Mouse (Mus musculus) heart, postnatal 0 days (tissue): Measurements from ENCODE around the gene Dnttip1. TPM values are rescaled to one million over a fixed set of nuclear protein-coding genes. Genes with fewer than 3 reads are reported as not detected.

Source experiments
- ATAC-seq: fragments of 200-750 bp; cut with Nextera tagmentation; 2 replicates; pipeline ENCODE4 v1.8.0; 2017; ENCODE audit warnings: low read depth, moderate number of reproducible peaks, moderate library complexity; ENCODE audit not compliant: insufficient read depth
- DNase-seq: peaks from one replicate; pipeline ENCODE4 v3.0.0-alpha.2; 2016; ENCODE audit warnings: low spot score
- H3K27ac ChIP-seq: fragments of 300-500 bp; sonication (generic); 2 replicates; pipeline ENCODE4 v1.5.1; 2014; ENCODE audit warnings: low read depth, mild to moderate bottlenecking
- H3K27me3 ChIP-seq: fragments of 300-500 bp; sonication (generic); 2 replicates; pipeline ENCODE4 v1.6.1; 2014; ENCODE audit warnings: low read length, mixed read lengths; ENCODE audit not compliant: control insufficient read depth, insufficient read depth
- H3K36me3 ChIP-seq: fragments of 300-500 bp; sonication (generic); replicated peaks from 2 replicates; pipeline ENCODE4 v1.6.1; 2014; ENCODE audit warnings: low read length, mixed read lengths; ENCODE audit not compliant: control insufficient read depth, insufficient read depth
- H3K4me1 ChIP-seq: fragments of 300-500 bp; sonication (generic); 2 replicates; pipeline ENCODE4 v1.6.1; 2014; ENCODE audit warnings: antibody characterized with exemption; ENCODE audit not compliant: control insufficient read depth, insufficient read depth
- H3K4me2 ChIP-seq: fragments of 300-500 bp; sonication (generic); 2 replicates; pipeline ENCODE4 v1.6.1; 2014; ENCODE audit warnings: low read depth, mild to moderate bottlenecking, low read length, moderate library complexity
- H3K4me3 ChIP-seq: fragments of 300-500 bp; sonication (generic); 2 replicates; pipeline ENCODE4 v1.5.1; 2014; ENCODE audit warnings: low read depth, low read length
- H3K9ac ChIP-seq: fragments of 300-500 bp; sonication (generic); replicated peaks from 2 replicates; pipeline ENCODE4 v1.6.1; 2014; ENCODE audit warnings: low read depth, low read length, mixed read lengths
- H3K9me3 ChIP-seq: fragments of 300-500 bp; sonication (generic); replicated peaks from 2 replicates; pipeline ENCODE4 v1.6.1; 2016; ENCODE audit warnings: low read length; ENCODE audit not compliant: control insufficient read depth
- CTCF ChIP-seq: IDR thresholded peaks from 2 replicates; pipeline ENCODE4 v1.5.1; 2016; ENCODE audit warnings: antibody characterized with exemption, control low read depth, low read depth
- EP300 ChIP-seq: IDR thresholded peaks from 2 replicates; pipeline ENCODE4 v1.6.1; 2016; ENCODE audit warnings: antibody characterized with exemption, low read depth
- WGBS: fragments of 180-500 bp; shearing (Covaris S2); extraction: QIAGEN DNeasy Blood & Tissue Kit; methylation state at CpG from one replicate; pipeline ENCODE4 v1.1.7; 2014; 5-methylcytosine and 5-hydroxymethylcytosine counted together
- polyA plus RNA-seq: library from polyadenylated mRNA; unstranded; fragments of >200 nt; fragmentation: Nextera tagmentation; extraction: Ambion mirVana; gene quantifications from 2 replicates; pipeline ENCODE4 v1.2.1, GENCODE M21; 2015
- total RNA-seq: library from RNA; depleted of rRNA; stranded (reverse); fragments of >200 nt; gene quantifications from 2 replicates; pipeline ENCODE4 v1.2.3, GENCODE M21; 2014; ENCODE audit warnings: low replicate concordance

The Dnttip1 gene
- total and polyA plus RNA-seq, 2 experiments from 2014 or later: 8.9 to 42.8 TPM

DNA sequence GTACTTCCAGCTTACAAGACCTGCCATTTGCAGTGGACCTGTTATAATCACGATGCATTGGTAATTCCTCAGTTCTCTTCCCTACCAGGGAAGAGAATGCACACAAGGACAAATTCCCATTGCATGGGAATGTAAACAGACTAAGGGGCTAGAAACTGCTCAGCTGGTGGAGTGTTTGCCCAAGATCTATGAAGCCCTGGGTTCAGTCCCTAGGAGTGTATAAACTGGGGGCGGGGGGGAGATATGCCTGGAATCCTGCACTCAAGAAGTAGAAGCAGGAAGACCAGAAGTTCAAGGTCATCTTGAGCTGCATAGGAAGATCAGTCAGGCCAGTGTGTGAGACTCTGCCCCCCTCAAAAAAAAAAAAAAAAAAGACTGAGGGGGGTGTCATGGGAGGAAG, 12.5 kb upstream of the Dnttip1 start:
- no peak overlapping the region for H3K4me2 ChIP-seq
- ATAC-seq (no peak), DNase-seq (no peak)
- no peaks in the 10 kb centered on the region for H3K27me3 ChIP-seq
- WGBS: 80% methylated on average over 2 of the region's 2 CpGs
- no peaks in the 10 kb centered on the region for H3K4me1 ChIP-seq
- H3K27ac ChIP-seq: no peak overlapping the region
- H3K9me3 ChIP-seq: no peaks in the 10 kb centered on the region
- H3K4me3 ChIP-seq: no peak overlapping the region
- H3K9ac ChIP-seq: no peak overlapping the region
- no peaks in the 10 kb centered on the region for H3K36me3 ChIP-seq
- TF ChIP-seq CTCF (no peak), EP300 (no peak)

GRCm38 (mm10) chr2:164734839-164735238, 10.9 kb upstream of the Dnttip1 start:
- no peaks in the 10 kb centered on the region for H3K27me3 ChIP-seq
- ATAC-seq (no peak), DNase-seq (no peak)
- H3K9me3 ChIP-seq: no peaks in the 10 kb centered on the region
- no peak overlapping the region for H3K27ac ChIP-seq
- WGBS: 75% methylated on average over 5 of the region's 5 CpGs
- no peaks in the 10 kb centered on the region for H3K4me1 ChIP-seq
- H3K36me3 ChIP-seq: no peaks in the 10 kb centered on the region
- H3K4me2 ChIP-seq: no peak overlapping the region
- no peak overlapping the region for H3K9ac ChIP-seq
- no peak overlapping the region for H3K4me3 ChIP-seq
- TF ChIP-seq CTCF: no peak
- no peak for TF ChIP-seq EP300

GRCm38 (mm10) chr2:164735446-164735845, 10.3 kb upstream of the Dnttip1 start:
- Histone ChIP-seq H3K27me3 (no peaks in the 10 kb centered on the region), H3K36me3 (no peaks in the 10 kb centered on the region), H3K9ac (no peak overlapping the region), H3K9me3 (no peaks in the 10 kb centered on the region), H3K4me3 (no peak overlapping the region), H3K4me2 (no peak overlapping the region), H3K4me1 (no peaks in the 10 kb centered on the region), H3K27ac (no peak overlapping the region)
- no peak for ATAC-seq
- no peak for DNase-seq
- WGBS: 83% methylated on average over 5 of the region's 5 CpGs
- TF ChIP-seq EP300 (no peak), CTCF (no peak)

- Histone ChIP-seq H3K27ac (no peak overlapping the region), H3K9ac (no peak overlapping the region), H3K36me3 (no peaks in the 10 kb centered on the region), H3K4me3 (no peak overlapping the region), H3K4me2 (no peak overlapping the region), H3K9me3 (no peaks in the 10 kb centered on the region), H3K4me1 (no peaks in the 10 kb centered on the region), H3K27me3 (no peaks in the 10 kb centered on the region)
- ATAC-seq (no peak), DNase-seq (no peak)
- 68% methylated on average over 3 of the region's 3 CpGs for whole genome bisulfite sequencing
- TF ChIP-seq CTCF (no peak), EP300 (no peak)
Measured at GRCm38 (mm10) chr2:164737377-164738090, 8.2 kb upstream of the Dnttip1 start.

DNA sequence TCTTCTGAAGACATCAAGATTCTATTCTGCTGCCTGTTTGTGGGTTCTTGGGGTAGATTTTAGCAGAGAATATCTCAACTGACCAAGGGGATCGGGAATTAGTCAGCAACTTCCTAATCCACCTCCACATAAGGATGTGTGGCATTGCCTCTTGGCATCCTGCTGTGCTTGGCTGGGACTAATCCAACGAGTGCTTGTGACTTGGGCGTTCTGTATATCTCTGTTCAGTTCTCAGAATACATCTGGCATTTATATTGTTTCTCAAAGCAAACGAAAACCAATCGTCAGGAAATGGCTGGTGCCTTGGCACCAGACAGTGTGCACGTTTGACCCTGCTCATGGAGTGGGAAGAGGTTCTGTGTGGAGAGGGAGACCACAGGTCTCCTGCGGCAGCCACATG, 5.9 kb upstream of the Dnttip1 start:
- H3K4me3 ChIP-seq: no peak overlapping the region
- 39% methylated on average over 7 of the region's 7 CpGs for WGBS
- no peaks in the 10 kb centered on the region for H3K9me3 ChIP-seq
- H3K4me1 ChIP-seq: peaks cover under 1% of the 10 kb centered on the region
- H3K4me2 ChIP-seq: no peak overlapping the region
- TF ChIP-seq EP300: no peak
- TF ChIP-seq CTCF: no peak
- no peak overlapping the region for H3K27ac ChIP-seq
- H3K36me3 ChIP-seq: no peaks in the 10 kb centered on the region
- no peak for ATAC-seq
- H3K9ac ChIP-seq: no peak overlapping the region
- H3K27me3 ChIP-seq: no peaks in the 10 kb centered on the region
- no peak for DNase-seq

DNA sequence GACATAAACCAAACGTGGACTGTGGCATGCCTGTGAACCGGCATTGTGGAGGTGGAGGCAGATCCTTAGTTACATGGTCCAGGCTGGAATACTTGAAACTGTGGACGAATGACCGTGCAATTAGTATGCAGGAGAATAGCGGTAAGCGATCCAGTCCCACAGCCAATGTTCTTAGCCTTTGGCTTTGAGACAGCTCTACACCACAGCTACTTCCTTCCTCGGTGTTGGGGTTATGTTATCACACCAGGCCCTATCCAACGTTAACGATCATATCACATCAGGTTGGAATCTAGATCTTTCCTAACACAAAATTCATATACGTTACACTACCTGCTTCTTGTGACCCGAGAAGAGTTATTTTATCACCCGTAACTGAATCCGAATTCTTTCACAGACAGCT, 796 bp upstream of the Dnttip1 start:
- H3K4me2 ChIP-seq: peak overlapping the region; percentile 82
- DNase-seq: no peak
- peaks cover 24% of the 10 kb centered on the region for H3K36me3 ChIP-seq
- 60% methylated on average over 13 of the region's 13 CpGs for WGBS
- TF ChIP-seq EP300 (no peak), CTCF (no peak)
- no peaks in the 10 kb centered on the region for H3K27me3 ChIP-seq
- H3K4me3 ChIP-seq: peak overlapping the region; percentile 86
- H3K27ac ChIP-seq: no peak overlapping the region
- peaks cover 14% of the 10 kb centered on the region for H3K4me1 ChIP-seq
- H3K9ac ChIP-seq: no peak overlapping the region
- no peak for ATAC-seq
- H3K9me3 ChIP-seq: no peaks in the 10 kb centered on the region
